In the genomic region with DNA sequence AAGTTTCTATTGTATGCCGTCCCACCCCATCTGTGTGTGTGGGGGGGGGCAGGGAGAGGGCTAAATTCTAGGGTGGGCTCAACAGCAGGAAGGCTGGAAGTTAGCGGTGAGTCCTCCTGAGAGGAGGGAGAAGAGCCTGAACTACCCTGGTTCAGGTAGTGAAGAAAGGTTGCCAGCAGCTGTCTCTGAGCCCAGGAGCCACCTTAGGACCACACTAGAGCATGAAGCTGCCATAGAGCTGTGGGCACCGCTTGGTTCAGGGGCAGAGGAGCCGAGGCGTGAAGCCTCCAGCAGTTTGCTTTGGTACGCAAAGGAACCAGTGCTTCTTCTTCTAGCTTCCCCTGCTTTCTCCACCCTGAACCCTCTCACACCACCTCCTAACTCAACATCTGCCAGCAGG, we compare ENCODE assay signal across 11 mouse cellular contexts. TPM values are rescaled to one million over a fixed set of nuclear protein-coding genes. Genes with fewer than 3 reads are reported as not detected.
DNase-seq lines count a peak whose midpoint lies in the region; ATAC-seq lines count a peak whose summit lies in the region.
"Had no signal": no experiment of that assay in that cellular context is flagged by ENCODE, and none has a peak within 500 bp of the region (broad histone marks: within the 10 kb centered on the region; RNA-seq: fewer than 3 reads in every experiment).

No protein-coding gene starts in this region.

- H3K9ac ChIP-seq in kidney, embryonic 15.5 days = no peak overlapping the region
- H3K9ac ChIP-seq in embryonic facial prominence, embryonic 12.5 days = no peak overlapping the region
- no peak overlapping the region for H3K9ac ChIP-seq in hindbrain, embryonic 15.5 days
- H3K9ac ChIP-seq in midbrain, embryonic 14.5 days (replicated peaks; ENCODE audit: low read length) = no peak overlapping the region

- peaks cover 96% of the 10 kb centered on the region for H3K4me1 ChIP-seq in kidney, embryonic 15.5 days
- peaks cover 72% of the 10 kb centered on the region for H3K4me1 ChIP-seq in embryonic facial prominence, embryonic 12.5 days
- H3K4me1 ChIP-seq in hindbrain, embryonic 15.5 days (replicated peaks) = peaks cover 77% of the 10 kb centered on the region
- H3K4me1 ChIP-seq in midbrain, embryonic 14.5 days (ENCODE audit: control insufficient read depth, insufficient read depth, low read length) = peaks cover 39% of the 10 kb centered on the region

- peak overlapping the region; percentile 49 for H3K4me2 ChIP-seq in kidney, embryonic 15.5 days
- H3K4me2 ChIP-seq in embryonic facial prominence, embryonic 12.5 days (replicated peaks) = peak overlapping the region; percentile 42
- peak overlapping the region; percentile 26; the same call in 1 of the 2 replicates for H3K4me2 ChIP-seq in hindbrain, embryonic 15.5 days
- H3K4me2 ChIP-seq in midbrain, embryonic 14.5 days (ENCODE audit: low read length) = peak overlapping the region; percentile 26

- H3K36me3 ChIP-seq in kidney, embryonic 15.5 days = no peaks in the 10 kb centered on the region
- H3K36me3 ChIP-seq in embryonic facial prominence, embryonic 12.5 days = no peaks in the 10 kb centered on the region
- no peaks in the 10 kb centered on the region for H3K36me3 ChIP-seq in hindbrain, embryonic 15.5 days
- H3K36me3 ChIP-seq in midbrain, embryonic 14.5 days (ENCODE audit: control insufficient read depth, insufficient read depth, low read length) = no peaks in the 10 kb centered on the region

- peaks cover 3% of the 10 kb centered on the region for H3K27me3 ChIP-seq in kidney, embryonic 15.5 days
- H3K27me3 ChIP-seq in embryonic facial prominence, embryonic 12.5 days = peaks cover 5% of the 10 kb centered on the region
- 0 out of 2 replicates have a peak, but pooled peaks cover 2% of the 10 kb centered on the region for H3K27me3 ChIP-seq in hindbrain, embryonic 15.5 days
- H3K27me3 ChIP-seq in midbrain, embryonic 14.5 days (ENCODE audit: control insufficient read depth, insufficient read depth, low read length) = no peaks in the 10 kb centered on the region

- peak overlapping the region; percentile 95 for H3K27ac ChIP-seq in kidney, embryonic 15.5 days
- H3K27ac ChIP-seq in embryonic facial prominence, embryonic 12.5 days = peak overlapping the region; percentile 82
- H3K27ac ChIP-seq in hindbrain, embryonic 15.5 days (replicated peaks) = peak overlapping the region; percentile 71; the same call in 1 of the 2 replicates
- no peak overlapping the region for H3K27ac ChIP-seq in midbrain, embryonic 14.5 days (replicated peaks; ENCODE audit: low read depth, low read length)

- no peak for ATAC-seq in kidney, embryonic 15.5 days (replicated peaks; ENCODE audit: low FRiP score)
- ATAC-seq in embryonic facial prominence, embryonic 12.5 days (ENCODE audit: insufficient number of reproducible peaks, insufficient read depth, low FRiP score, low TSS enrichment) = no peak
- ATAC-seq in hindbrain, embryonic 15.5 days (ENCODE audit: low FRiP score, low read depth) = no peak
- no peak for ATAC-seq in midbrain, embryonic 14.5 days (ENCODE audit: low FRiP score, low TSS enrichment)

- DNase-seq in kidney, postnatal 10 days = no peak
- no peak for DNase-seq in midbrain, embryonic 14.5 days
- no peak for DNase-seq in thymus, postnatal 4 days
- DNase-seq in left cerebral cortex, postnatal 14 days (ENCODE audit: low spot score in 2 of 2) = no peak
- no peak for DNase-seq in cerebellum, adult 11 months
- DNase-seq: right cerebral cortex, adult 18-20 months had no signal

- H3K9me3 ChIP-seq in kidney, embryonic 15.5 days (replicated peaks) = no peaks in the 10 kb centered on the region
- H3K9me3 ChIP-seq in embryonic facial prominence, embryonic 12.5 days = no peaks in the 10 kb centered on the region
- no peaks in the 10 kb centered on the region for H3K9me3 ChIP-seq in hindbrain, embryonic 15.5 days
- no peaks in the 10 kb centered on the region for H3K9me3 ChIP-seq in midbrain, embryonic 14.5 days (ENCODE audit: control insufficient read depth, low read length)

- intact Hi-C loops in left cerebral cortex, postnatal 14 days (cut with DNase I) = loop anchor here (10.0 kb wide), 1 partner anchor 49 kb away; a partner anchor contains a TSS

- peak overlapping the region; percentile 6; the same call in 1 of the 2 replicates for H3K4me3 ChIP-seq in kidney, embryonic 15.5 days (replicated peaks)
- H3K4me3 ChIP-seq in embryonic facial prominence, embryonic 12.5 days = no peak overlapping the region
- H3K4me3 ChIP-seq in hindbrain, embryonic 15.5 days = no peak overlapping the region
- H3K4me3 ChIP-seq in midbrain, embryonic 14.5 days (replicated peaks; ENCODE audit: low read depth, low read length) = no peak overlapping the region

- 42% methylated on average over 6 of the region's 6 CpGs for WGBS in kidney, embryonic 15.5 days
- WGBS in embryonic facial prominence, embryonic 12.5 days = 52% methylated on average over 6 of the region's 6 CpGs
- WGBS in hindbrain, embryonic 15.5 days = 54% methylated on average over 6 of the region's 6 CpGs
- WGBS in midbrain, embryonic 14.5 days = 37% methylated on average over 6 of the region's 6 CpGs

RNA-seq across cellular contexts. Expression of a gene that starts 12.7 kb away (rescaled TPM):
- polyA plus RNA-seq in kidney, embryonic 15.5 days (2015; fragmentation: Nextera tagmentation; extraction: Ambion mirVana) = 31.1 and 34.6 TPM in 2 replicates
- polyA plus RNA-seq in embryonic facial prominence, embryonic 12.5 days (2016; fragmentation: Nextera tagmentation; extraction: Ambion mirVana) = 40.0 and 42.0 TPM in 2 replicates
- polyA plus RNA-seq in hindbrain, embryonic 15.5 days (2015; fragmentation: Nextera tagmentation; extraction: Ambion mirVana) = 31.8 and 42.1 TPM in 2 replicates
- 19.0 and 28.8 TPM in 2 replicates for polyA plus RNA-seq in midbrain, embryonic 14.5 days (2014; fragmentation: Nextera tagmentation; extraction: Ambion mirVana)
- 10 to 100 TPM; 10.1 to 10.4 TPM for total RNA-seq in left cerebral cortex, postnatal 14 days (2021)

RNA-seq across cellular contexts. Expression of a gene that starts 16.4 kb away (rescaled TPM):
- polyA plus RNA-seq in kidney, embryonic 15.5 days (2015; fragmentation: Nextera tagmentation; extraction: Ambion mirVana) = 0.17 and 0.33 TPM in 2 replicates
- polyA plus RNA-seq in embryonic facial prominence, embryonic 12.5 days (2016; fragmentation: Nextera tagmentation; extraction: Ambion mirVana) = 0.15 and 0.39 TPM in 2 replicates
- polyA plus RNA-seq in hindbrain, embryonic 15.5 days (2015; fragmentation: Nextera tagmentation; extraction: Ambion mirVana) = 107 and 112 TPM in 2 replicates
- polyA plus RNA-seq in midbrain, embryonic 14.5 days (2014; fragmentation: Nextera tagmentation; extraction: Ambion mirVana) = 34.3 and 49.7 TPM in 2 replicates
- 100 to 1,000 TPM; 297 to 331 TPM for total RNA-seq in left cerebral cortex, postnatal 14 days (2021)
- total RNA-seq: megakaryocyte progenitor cell, adult 5-6 weeks had no signal

RNA-seq across cellular contexts. Expression of a gene that starts 35.2 kb away (rescaled TPM):
- 81.1 and 82.3 TPM in 2 replicates for polyA plus RNA-seq in kidney, embryonic 15.5 days (2015; fragmentation: Nextera tagmentation; extraction: Ambion mirVana)
- polyA plus RNA-seq in embryonic facial prominence, embryonic 12.5 days (2016; fragmentation: Nextera tagmentation; extraction: Ambion mirVana) = 467 and 481 TPM in 2 replicates
- polyA plus RNA-seq in hindbrain, embryonic 15.5 days (2015; fragmentation: Nextera tagmentation; extraction: Ambion mirVana) = 50.7 and 74.7 TPM in 2 replicates
- 28.3 and 42.4 TPM in 2 replicates for polyA plus RNA-seq in midbrain, embryonic 14.5 days (2014; fragmentation: Nextera tagmentation; extraction: Ambion mirVana)
- 1 to 10 TPM; 5.4 to 5.9 TPM for total RNA-seq in left cerebral cortex, postnatal 14 days (2021)
- total RNA-seq: megakaryocyte progenitor cell, adult 5-6 weeks had no signal

RNA-seq across cellular contexts. Expression of a gene that starts 43.8 kb away (rescaled TPM):
- 0.12 and 0.23 TPM in 2 replicates for polyA plus RNA-seq in kidney, embryonic 15.5 days (2015; fragmentation: Nextera tagmentation; extraction: Ambion mirVana)
- 0.09 and 0.34 TPM in 2 replicates for polyA plus RNA-seq in embryonic facial prominence, embryonic 12.5 days (2016; fragmentation: Nextera tagmentation; extraction: Ambion mirVana)
- polyA plus RNA-seq in hindbrain, embryonic 15.5 days (2015; fragmentation: Nextera tagmentation; extraction: Ambion mirVana) = 0.87 and 0.95 TPM in 2 replicates
- 0.47 and 0.57 TPM in 2 replicates for polyA plus RNA-seq in midbrain, embryonic 14.5 days (2014; fragmentation: Nextera tagmentation; extraction: Ambion mirVana)
- 1 to 10 TPM; 1.3 TPM for total RNA-seq in left cerebral cortex, postnatal 14 days (2021)
- total RNA-seq: adrenal gland, postnatal 4 days; megakaryocyte progenitor cell, adult 5-6 weeks had no signal

RNA-seq across cellular contexts. Expression of a gene that starts 53.1 kb away (rescaled TPM):
- polyA plus RNA-seq in kidney, embryonic 15.5 days (2015; fragmentation: Nextera tagmentation; extraction: Ambion mirVana) = 17.7 and 23.0 TPM in 2 replicates
- polyA plus RNA-seq in embryonic facial prominence, embryonic 12.5 days (2016; fragmentation: Nextera tagmentation; extraction: Ambion mirVana) = 23.2 and 23.8 TPM in 2 replicates
- polyA plus RNA-seq in hindbrain, embryonic 15.5 days (2015; fragmentation: Nextera tagmentation; extraction: Ambion mirVana) = 20.1 and 20.3 TPM in 2 replicates
- 19.1 and 21.7 TPM in 2 replicates for polyA plus RNA-seq in midbrain, embryonic 14.5 days (2014; fragmentation: Nextera tagmentation; extraction: Ambion mirVana)
- total RNA-seq in left cerebral cortex, postnatal 14 days (2021) = 10 to 100 TPM; 17.7 to 19.0 TPM

Comparison
In these comparisons a context has a peak if more than half of its experiments do, and no peak if none do; other contexts are left out.
1. RNA of a gene that starts 16.4 kb away (polyA plus RNA-seq): 107 to 112 TPM in hindbrain, embryonic 15.5 days and 34.3 to 49.7 TPM in midbrain, embryonic 14.5 days; 0.17 to 0.33 TPM in kidney, embryonic 15.5 days and 0.15 to 0.39 TPM in embryonic facial prominence, embryonic 12.5 days; every median in the first group is over 10 times any median in the second.
2. Peak in every context shown above with its lines, with median percentiles within 50 percentile points of each other: H3K4me2 ChIP-seq.